Mouse (Mus musculus) megakaryocyte progenitor cell, adult 5-6 weeks (primary cell): ENCODE results near the gene Cxcl15. TPM values are rescaled to one million over a fixed set of nuclear protein-coding genes. Genes with fewer than 3 reads are reported as not detected.

Experiments used
- ATAC-seq: replicated peaks from 2 replicates; pipeline ENCODE4 v1.8.0; 2016; ENCODE audit warnings: mild to moderate bottlenecking, moderate TSS enrichment, inconsistent platforms; ENCODE audit not compliant: poor library complexity
- total RNA-seq, 2 experiments: library from RNA; stranded (forward) in 1 of 2; stranded (reverse) in 1 of 2; fragments of 157-497, 149-512 nt in 1 of 2; fragments of 200-1000 nt in 1 of 2; gene quantifications; 2 replicates each; pipeline versions ENCODE4 v1.2.3 to v1.2.4; 2015 to 2017

The Cxcl15 gene
- total RNA-seq (2015), result not detected in 2 replicates
- not detected in 2 replicates for total RNA-seq (2017)

DNA sequence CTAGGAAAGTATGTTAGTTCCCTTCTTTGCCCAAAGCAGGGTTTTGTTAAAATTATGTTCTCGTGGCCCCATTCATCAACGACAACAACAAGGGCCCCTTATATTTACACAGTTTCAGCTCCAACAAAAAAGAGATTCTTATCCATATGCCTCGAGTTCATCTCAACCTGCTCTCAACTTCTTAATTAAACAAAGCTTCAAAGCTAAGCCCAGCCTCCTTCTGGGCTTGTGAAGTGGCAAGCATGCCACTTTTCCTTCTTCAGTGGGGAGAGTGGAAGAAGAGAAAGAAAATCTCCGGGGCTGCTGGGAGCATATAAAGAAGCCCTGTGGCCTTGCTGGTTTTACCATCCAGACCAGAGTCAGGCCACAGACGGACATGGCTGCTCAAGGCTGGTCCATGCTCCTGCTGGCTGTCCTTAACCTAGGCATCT, at the start of gene Cxcl15:
Gene Cxcl15 (plus strand): TSS at position 340 of the 431 bp plus-strand sequence.
- no peak for ATAC-seq

DNA sequence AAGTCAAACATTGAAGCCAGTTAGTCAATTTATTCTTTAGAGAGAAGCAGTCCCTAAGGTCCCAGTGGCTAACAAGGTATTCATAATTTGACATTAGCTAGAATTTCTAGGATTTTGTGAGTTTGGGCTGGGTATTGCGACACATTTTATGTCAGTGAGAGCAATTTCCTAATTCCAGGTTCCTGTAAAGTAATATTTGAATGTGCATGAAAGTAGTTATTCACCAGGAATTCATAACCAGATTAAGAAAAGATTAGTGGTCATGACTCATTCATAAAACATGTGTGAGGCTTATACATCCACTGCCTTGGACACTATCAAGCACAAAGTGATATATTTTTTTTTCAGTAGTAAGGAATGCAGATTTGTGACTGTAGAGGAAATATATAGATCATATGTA, 40.4 kb upstream of the Cxcl15 start:
- ATAC-seq, result no peak

DNA sequence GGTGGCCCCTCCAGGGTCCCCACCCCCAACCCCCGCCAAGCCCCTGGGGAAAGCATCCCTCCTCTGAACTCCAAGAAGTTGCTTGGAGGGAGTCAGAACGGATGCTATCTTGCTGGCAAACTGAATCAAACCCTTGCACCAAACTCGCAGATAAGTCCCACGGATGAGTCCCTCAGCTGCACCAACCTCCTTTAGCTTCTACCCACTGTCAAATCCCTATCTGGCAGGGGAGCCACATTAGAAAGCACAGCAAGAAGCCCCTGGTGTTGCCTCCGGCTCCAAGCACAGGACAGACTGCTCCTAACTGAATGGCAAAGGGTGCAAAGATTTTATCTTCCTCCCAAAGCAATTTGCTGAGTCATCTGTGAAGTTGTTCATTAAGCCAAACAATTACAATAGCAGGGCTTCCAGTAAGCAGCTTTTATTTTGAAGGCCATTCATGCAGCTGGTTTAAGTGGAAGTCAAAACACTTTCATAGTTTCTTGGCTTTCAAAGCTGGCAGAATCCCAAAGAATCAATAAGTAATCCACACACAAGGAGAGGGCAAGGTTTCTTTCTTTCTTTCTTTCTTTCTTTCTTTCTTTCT, 36.2 kb upstream of the Cxcl15 start:
- peak; percentile 59 for ATAC-seq

DNA sequence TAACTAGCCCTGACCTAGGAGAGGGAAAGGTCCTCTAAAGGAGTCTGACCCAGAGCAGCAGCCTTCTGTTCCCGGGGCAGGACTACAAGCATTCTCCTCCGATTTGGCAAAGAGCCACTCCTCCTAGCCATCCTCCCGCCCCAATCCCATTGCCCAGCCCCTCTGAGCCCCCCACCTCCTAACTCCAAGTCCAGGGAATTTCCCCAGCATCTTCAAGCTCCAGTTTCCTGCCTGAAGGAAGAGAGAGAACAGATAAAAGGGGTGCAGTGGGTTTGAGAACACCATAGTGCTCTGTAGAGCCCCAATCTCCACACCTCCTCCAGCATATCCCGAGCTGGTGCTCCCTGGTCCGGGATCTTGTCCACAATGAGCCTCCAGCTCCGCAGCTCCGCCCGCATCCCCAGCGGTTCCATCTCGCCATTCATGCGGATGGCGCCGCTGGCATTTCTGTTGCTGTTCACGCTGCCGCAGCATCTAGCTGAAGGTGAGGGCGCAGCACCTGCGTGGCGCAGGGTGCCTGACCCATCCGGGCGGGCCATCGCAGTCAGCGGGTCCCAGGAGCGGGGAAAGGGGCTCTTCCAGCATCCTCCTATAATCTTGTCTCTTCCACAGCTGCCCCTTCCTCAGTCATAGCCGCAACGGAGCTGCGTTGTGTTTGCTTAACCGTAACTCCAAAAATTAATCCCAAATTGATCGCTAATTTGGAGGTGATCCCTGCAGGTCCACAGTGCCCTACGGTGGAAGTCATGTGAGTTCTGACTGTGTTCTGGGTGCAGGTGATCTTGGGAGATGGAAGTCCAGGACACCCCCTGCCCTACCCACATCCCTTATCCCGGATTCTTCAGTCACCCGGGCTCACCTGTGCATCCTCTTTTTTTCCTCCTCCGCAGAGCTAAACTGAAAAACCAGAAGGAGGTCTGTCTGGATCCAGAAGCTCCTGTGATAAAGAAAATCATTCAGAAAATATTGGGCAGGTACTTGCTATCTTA, 35.0 kb upstream of the Cxcl15 start, which contains the start of gene Cxcl5:
Gene Cxcl5 (plus strand): TSS at position 284 of the 989 bp plus-strand sequence.
- ATAC-seq, result peak; percentile 42

DNA sequence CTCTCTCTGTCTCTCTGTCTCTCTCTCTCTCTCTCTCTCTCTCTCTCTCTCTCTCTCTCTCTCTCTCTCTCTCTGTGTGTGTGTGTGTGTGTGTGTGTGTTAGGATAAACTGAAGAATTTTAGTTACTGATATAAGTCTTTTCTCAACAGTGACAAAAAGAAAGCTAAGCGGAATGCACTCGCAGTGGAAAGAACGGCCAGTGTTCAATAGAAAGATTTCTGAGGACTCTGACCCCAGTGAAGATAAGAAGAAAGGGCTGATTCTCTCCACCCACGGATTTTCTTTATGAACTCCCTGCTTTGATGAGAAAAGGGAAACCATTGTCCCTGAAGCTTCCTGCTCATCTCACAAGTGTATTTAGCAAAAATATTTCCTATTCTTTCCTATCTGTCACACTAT, 34.0 kb upstream of the Cxcl15 start:
- ATAC-seq, result no peak

DNA sequence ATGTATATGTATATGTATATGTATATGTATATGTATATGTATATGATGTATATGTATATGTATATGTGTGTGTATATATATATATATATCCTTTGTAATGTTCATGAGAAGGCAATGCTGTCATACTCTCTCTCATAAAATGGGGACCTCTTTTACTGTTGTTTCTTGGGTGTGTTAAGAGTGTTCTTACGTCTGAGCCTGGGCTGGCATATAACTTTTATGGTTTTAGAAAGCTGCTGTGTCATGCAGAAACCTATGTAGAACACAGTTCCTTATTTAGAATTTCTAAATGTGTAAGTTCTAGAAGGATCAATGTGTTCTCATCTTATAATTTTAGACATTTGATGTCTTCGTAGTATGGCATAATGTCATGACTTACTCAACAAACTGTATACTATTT, 33.5 kb upstream of the Cxcl15 start:
- no peak for ATAC-seq

DNA sequence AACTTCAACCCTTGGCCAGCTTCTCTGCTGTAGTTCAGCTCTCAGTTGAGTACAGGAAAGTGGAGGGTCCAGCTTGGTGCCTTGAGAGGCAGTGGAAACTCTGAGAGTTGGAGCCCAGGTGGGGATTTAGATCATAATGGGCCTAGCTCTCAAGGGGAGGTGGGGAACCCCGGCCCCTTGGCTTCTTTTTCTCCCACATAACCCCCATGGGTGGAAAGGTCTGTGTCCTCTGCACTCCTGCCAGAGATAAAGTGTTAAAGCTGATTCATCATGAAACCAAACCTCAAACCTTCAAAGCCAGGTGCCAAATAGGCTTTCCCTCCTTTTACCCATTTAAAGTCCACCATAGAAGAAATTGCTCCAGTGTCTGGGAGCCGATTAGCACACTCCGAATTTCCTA, 32.5 kb upstream of the Cxcl15 start:
- no peak for ATAC-seq

DNA sequence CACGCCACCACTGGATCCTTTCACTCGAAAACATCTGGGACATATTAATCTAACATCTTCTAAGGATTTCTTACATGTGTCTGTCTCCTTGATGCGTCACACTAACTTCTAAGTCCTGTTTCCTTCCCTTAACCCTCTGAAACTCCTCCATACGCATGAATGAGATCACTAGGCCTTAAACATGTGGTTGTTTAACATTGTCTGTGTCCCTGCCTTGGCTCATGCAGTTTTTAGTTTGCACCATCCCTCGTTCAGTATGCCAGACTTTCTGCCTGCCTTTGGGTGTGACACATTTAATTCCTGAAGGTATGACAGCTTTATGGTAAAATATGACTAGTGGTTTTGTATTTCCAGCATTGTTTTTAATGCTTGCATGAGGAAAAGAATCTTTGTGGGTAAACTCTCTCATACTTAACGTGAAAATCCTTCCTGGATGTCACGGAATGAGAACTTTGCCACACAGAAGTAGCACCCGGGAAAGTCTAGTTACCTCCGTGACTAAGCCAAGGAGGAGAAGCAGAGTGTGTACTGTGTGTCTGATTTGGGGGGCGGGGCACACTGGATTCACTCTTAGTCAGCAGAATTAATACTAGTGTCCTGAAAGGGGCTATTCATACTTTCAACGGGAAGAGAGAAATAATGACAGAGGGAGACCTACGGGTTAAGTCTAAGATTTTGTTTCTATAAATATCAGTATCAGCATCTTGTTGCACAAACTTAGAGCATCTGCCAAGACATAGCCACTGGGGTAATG, 30.2 kb upstream of the Cxcl15 start:
- ATAC-seq, result no peak

DNA sequence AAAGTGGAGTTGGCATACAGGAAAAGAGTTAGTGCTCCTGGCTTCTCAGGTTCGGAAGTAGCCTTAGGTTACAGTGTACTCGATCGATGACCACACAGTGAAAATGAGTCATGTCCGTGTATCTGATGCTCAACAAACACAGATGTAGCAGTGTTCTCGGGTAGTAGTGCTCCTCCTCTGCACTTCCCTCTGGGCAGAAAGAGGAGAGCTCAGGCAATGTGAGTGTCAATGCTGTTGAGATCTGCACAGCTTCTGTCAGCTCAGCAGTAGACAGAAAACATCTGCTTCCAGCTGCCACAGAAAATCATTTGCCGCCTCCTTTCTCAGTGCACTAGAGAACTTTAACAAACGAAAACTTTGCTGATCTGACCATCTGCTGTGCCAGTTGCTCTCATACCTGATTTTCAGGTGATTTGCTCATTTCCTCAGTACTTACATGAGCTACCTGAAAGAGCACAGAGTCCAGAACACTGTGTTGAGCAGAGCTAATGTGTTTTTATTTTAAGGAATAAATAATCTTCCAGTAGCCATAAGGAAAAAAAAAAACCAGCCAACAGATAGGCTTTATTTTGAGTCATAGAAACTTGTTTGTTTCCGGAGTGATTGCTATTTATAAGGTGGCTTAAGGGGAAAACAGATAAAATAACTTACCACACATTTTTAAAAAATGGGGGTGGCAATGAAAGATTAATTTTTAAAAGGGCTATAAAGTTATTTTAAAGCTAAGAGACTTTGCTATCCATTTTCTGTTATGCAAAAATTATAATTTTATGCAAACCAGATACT, 28.3 kb upstream of the Cxcl15 start:
- 0 out of 2 replicates have a peak, but pooled peaks have one; percentile 43 for ATAC-seq

DNA sequence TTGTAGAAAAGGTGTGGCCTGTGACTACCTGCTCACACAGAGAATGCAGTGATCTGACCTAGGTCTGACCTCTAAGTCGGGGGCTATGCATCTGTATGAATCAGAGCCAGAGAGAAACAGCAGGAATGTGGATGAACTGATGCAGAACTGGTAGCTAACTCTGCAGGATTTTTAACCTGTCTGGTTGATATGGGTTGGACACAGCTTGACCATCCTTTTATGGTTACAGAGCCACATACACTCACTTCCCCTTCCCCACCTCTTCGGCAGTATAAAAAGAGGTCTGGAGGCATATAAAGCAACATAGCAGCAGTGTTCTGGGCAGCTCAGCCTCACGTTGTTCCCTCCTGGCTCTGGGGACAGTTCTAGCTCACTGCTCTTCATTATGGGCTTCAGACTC, 26.1 kb upstream of the Cxcl15 start, which contains the start of gene Ppbp:
Gene Ppbp (plus strand): TSS at position 301 of the 400 bp plus-strand sequence.
- no peak for ATAC-seq

DNA sequence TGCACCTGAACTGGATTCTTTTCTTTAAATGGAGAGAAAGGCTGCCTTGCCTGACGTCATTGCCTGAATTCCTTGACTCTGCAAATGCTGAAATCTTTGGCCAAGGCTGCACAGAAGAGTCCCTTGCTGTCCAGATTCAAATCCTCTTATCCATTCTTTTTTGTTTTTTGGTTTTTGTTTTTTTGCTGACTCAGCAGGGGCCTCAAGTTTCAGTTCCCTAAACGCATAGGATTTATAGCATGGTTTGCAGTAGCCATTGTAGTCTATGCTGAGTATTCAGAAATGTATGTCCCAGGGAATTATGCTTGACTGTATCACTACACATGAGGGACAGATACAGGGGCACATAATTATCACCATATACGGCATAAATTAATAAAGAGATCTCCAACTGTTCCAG, 23.0 kb upstream of the Cxcl15 start:
- ATAC-seq, result peak; percentile 32; the same call in 1 of the 2 replicates

DNA sequence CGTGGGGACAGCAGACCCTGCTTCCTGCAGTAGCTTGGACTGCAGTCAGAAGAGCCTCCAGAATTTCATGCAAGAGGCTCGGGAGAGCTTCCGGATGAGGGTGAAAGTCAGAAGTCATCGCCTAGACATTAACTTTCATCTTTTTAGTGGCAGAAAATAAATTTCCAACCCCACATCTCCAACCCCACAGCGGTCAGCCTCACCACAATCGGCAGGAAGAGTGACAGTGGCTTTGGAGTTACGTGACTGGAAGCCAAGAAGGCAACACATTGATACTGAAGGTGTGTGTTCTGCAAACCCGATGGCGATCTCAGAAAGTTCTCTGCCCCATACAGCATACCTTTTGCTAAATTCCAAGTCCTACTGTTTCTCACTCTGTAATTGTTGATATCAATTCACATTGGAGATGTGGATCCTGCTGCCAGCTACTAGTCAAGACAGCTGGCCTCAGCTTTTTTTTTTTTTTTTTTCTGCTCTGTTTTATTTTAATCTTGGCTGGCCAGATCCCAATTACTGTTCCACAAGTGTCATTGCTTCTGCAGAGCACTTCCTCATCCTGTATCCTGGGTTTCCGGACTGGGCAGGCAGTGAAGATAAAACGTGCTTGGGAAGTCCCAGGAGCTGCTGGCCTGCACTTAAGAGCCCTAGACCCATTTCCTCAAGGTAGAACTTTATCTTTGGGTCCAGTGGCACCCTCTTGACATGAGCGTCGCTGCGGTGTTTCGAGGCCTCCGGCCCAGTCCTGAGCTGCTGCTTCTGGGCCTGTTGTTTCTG, 22.3 kb upstream of the Cxcl15 start, which contains the start of gene Pf4:
Gene Pf4 (plus strand): TSS at position 556 of the 774 bp plus-strand sequence.
- ATAC-seq, result peak; percentile 57

DNA sequence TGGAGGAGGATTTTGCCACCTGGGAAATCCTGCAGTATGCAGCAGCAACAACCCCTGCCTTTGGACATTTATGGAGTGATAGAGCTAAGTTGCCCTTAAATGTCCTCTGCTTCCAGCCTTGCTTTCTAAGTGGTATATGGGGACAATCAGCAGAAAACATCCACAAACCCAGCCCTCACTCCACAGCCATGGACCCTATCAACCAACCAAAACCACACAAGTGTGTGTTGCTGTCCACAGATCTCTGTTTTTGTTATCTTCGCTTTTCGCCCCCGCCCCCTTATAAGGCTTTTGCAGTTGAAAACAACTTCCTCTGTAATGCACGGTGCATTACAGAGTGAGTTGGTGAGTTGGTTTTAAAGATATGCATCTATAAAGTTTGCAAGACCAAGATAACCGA, 18.8 kb upstream of the Cxcl15 start:
- ATAC-seq, result peak; percentile 74

DNA sequence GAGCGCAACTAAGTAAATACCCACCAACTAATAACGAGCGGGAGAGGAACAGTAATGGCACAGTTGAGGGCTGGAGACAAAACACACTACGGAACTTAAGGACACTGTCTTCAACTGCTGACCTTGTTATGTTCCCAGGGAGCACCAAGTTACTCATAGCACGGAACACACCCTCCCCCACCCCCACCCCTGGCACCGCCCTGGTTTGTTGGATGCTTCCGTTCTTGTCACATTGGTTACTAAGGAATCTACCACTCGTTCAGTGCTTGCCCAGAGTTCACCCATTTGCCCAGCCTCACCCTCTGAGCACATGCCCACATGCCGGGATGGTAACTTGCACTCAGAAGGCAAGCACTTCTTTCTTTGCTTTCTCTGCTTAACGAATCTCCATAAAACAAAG, 16.7 kb upstream of the Cxcl15 start:
- ATAC-seq, result no peak

DNA sequence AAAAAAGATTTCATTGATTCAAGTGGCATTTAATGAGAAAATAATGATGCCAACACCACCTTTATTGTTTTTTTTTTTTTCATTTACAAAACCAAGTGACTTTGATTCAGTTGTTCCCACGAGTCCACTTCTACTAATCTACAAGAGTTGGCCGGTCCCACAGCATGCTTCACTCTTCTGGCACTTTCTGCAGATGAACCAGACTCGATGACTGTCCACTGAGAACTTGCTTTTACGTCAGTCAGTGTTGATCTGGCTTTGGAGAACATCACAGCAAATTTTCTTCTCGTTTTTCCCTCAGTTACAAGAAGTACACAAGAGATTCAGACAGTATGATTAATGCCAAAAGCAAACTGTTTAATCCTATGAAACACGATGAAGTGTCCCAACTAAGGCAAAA, 15.5 kb upstream of the Cxcl15 start:
- no peak for ATAC-seq

DNA sequence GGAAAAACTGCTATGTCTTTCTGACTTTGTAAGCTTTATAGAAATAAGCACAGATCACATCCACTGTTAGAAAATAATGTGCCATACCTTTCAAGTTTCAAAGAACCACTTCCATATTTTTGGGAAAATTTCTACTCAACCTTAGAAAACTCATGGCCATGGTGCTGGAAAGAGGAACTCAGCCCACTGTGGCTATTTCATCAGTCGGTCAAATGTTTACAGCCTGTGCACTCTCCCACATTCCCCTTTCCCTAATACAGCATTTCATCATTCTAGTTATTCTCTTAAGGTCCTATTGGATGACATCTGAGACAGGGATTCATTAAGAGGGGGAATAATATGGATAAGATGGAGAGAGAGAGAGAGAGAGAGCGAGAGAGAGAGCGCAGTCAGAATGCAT, 10.6 kb upstream of the Cxcl15 start:
- peak; percentile 61 for ATAC-seq

DNA sequence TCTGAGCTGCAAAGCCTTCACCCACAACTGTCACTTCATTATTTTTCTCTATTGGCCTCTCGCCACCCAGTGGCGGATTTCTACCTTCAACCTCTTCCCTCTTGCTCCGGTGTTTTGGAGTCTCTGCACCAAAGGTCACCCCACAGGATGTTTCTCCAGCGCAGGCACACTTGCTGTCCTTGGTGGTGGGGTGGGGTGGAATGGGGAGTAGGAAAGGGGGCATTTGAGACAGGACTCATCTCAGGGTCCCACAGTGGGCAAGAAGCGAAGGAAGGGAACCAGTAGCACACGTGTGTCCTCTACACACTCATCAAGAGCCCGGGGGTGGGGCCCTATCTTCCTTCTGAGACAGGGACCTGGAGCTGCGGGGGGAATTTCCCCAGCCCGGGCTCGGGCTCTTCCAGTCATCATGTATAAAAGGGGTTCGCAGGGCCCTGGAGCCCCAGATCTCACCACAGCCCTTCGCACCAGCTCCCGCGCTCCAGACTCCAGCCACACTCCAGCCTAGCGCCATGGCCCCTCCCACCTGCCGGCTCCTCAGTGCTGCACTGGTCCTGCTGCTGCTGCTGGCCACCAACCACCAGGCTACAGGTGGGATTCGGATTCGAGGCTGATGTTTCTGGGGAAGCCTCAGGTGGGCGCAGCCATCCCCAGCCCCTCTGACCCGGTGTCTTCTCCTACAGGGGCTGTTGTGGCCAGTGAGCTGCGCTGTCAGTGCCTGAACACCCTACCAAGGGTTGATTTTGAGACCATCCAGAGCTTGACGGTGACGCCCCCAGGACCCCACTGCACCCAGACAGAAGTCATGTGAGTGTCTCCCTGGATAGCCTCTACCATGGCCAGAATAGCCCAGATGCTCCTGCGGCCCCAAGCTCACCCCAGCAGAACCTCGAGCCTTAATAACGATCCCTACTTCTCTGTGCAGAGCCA, 8.4 kb upstream of the Cxcl15 start, which contains the start of gene Cxcl3:
Gene Cxcl3 (plus strand): TSS at position 445 of the 930 bp plus-strand sequence.
- peak; percentile 49 for ATAC-seq

DNA sequence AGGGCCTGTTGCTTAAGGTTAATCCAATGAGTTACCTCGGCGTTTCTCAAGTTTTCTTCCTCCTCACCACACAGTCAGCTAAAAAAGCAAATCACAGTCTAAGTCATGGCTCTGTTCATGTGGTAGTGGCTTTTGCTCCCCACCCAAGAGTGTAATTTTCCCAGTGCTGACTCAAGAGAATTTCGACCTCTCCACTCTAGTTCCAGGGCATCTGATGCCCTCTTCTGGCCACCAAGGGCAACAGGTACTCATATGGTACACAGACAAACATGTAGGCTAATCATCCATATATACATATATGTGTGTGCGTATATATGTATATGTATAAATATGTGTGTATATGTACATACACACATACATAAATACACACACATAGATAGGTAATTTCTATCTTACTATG, 6.2 kb upstream of the Cxcl15 start:
- ATAC-seq, result 0 out of 2 replicates have a peak, but pooled peaks have one; percentile 27
